Mouse (Mus musculus) intestine, embryonic 16.5 days (tissue): ENCODE data around the gene Cracr2b. TPM values are rescaled to one million over a fixed set of nuclear protein-coding genes. Genes with fewer than 3 reads are reported as not detected.

Source experiments
- ATAC-seq: fragments of 200-750 bp; cut with Nextera tagmentation; 2 replicates; pipeline ENCODE4 v1.8.0; 2017; ENCODE audit warnings: moderate TSS enrichment, moderate library complexity
- H3K27ac ChIP-seq: fragments of 300-500 bp; sonication (generic); 2 replicates; pipeline ENCODE4 v1.5.1; 2014; ENCODE audit warnings: mild to moderate bottlenecking, low read length
- H3K27me3 ChIP-seq: fragments of 300-500 bp; sonication (generic); replicated peaks from 2 replicates; pipeline ENCODE4 v1.6.1; 2014; ENCODE audit warnings: low read length, control low read depth, mixed read lengths; ENCODE audit not compliant: control insufficient read depth, insufficient read depth
- H3K36me3 ChIP-seq: fragments of 300-500 bp; sonication (generic); 2 replicates; pipeline ENCODE4 v1.6.1; 2014; ENCODE audit warnings: low read length, control low read depth; ENCODE audit not compliant: control insufficient read depth, insufficient read depth
- H3K4me1 ChIP-seq: fragments of 300-500 bp; sonication (generic); 2 replicates; pipeline ENCODE4 v1.6.1; 2014; ENCODE audit warnings: low read length, control low read depth, mixed read lengths; ENCODE audit not compliant: control insufficient read depth, insufficient read depth
- H3K4me2 ChIP-seq: fragments of 300-500 bp; sonication (generic); 2 replicates; pipeline ENCODE4 v1.6.1; 2014; ENCODE audit warnings: low read depth, low read length, control low read depth
- H3K4me3 ChIP-seq: fragments of 300-500 bp; sonication (generic); 2 replicates; pipeline ENCODE4 v1.5.1; 2014; ENCODE audit warnings: mild to moderate bottlenecking, low read length
- H3K9ac ChIP-seq: fragments of 300-500 bp; sonication (generic); 2 replicates; pipeline ENCODE4 v1.6.1; 2014; ENCODE audit warnings: low read depth, low read length
- H3K9me3 ChIP-seq: fragments of 300-500 bp; sonication (generic); 2 replicates; pipeline ENCODE4 v1.6.1; 2016; ENCODE audit warnings: low read length, control low read depth; ENCODE audit not compliant: control insufficient read depth
- WGBS: fragments of 180-500 bp; shearing (Covaris S2); extraction: QIAGEN DNeasy Blood & Tissue Kit; methylation state at CpG from one replicate; pipeline ENCODE4 v1.1.7; 2014; 5-methylcytosine and 5-hydroxymethylcytosine counted together
- polyA plus RNA-seq: library from polyadenylated mRNA; unstranded; fragments of >200 nt; fragmentation: Nextera tagmentation; extraction: Ambion mirVana; gene quantifications from 2 replicates; pipeline ENCODE4 v1.2.1, GENCODE M21; 2015

The Cracr2b gene
- polyA plus RNA-seq, 1 experiment from 2014 or later: 21.0 TPM

- 89% methylated on average over 1 of the region's 1 CpGs for WGBS
- Histone ChIP-seq H3K27me3 (no peaks in the 10 kb centered on the region), H3K36me3 (peaks cover 7% of the 10 kb centered on the region; the same call in 1 of the 2 replicates), H3K9me3 (no peaks in the 10 kb centered on the region), H3K9ac (no peak overlapping the region), H3K4me2 (no peak overlapping the region), H3K4me3 (no peak overlapping the region), H3K27ac (0 out of 2 replicates have a peak overlapping the region, but pooled peaks have one; percentile 15), H3K4me1 (peaks cover 40% of the 10 kb centered on the region)
- no peak for ATAC-seq
Observed at GRCm38 (mm10) chr7:141471236-141471635, 10.3 kb downstream of the Cracr2b start.

- Histone ChIP-seq H3K4me3 (no peak overlapping the region), H3K4me1 (peaks cover 43% of the 10 kb centered on the region), H3K36me3 (peaks cover 7% of the 10 kb centered on the region; the same call in 1 of the 2 replicates), H3K9me3 (no peaks in the 10 kb centered on the region), H3K4me2 (no peak overlapping the region), H3K27ac (no peak overlapping the region), H3K27me3 (no peaks in the 10 kb centered on the region), H3K9ac (no peak overlapping the region)
- 71% methylated on average over 6 of the region's 6 CpGs for WGBS
- no peak for ATAC-seq
Observed at GRCm38 (mm10) chr7:141472226-141472625, 11.3 kb downstream of the Cracr2b start.

GRCm38 (mm10) chr7:141472763-141473162 lies 11.9 kb downstream of the Cracr2b start:
- Histone ChIP-seq H3K36me3 (peaks cover 7% of the 10 kb centered on the region; the same call in 1 of the 2 replicates), H3K27me3 (no peaks in the 10 kb centered on the region), H3K4me1 (peaks cover 48% of the 10 kb centered on the region), H3K9me3 (no peaks in the 10 kb centered on the region), H3K4me3 (no peak overlapping the region), H3K4me2 (no peak overlapping the region), H3K27ac (no peak overlapping the region), H3K9ac (no peak overlapping the region)
- WGBS: 87% methylated on average over 6 of the region's 6 CpGs
- ATAC-seq: no peak

GRCm38 (mm10) chr7:141474160-141474559 lies 13.3 kb downstream of the Cracr2b start:
- whole genome bisulfite sequencing: 7% methylated on average over 5 of the region's 5 CpGs
- Histone ChIP-seq H3K27ac (no peak overlapping the region), H3K4me2 (peak overlapping the region; percentile 93), H3K36me3 (peaks cover 7% of the 10 kb centered on the region; the same call in 1 of the 2 replicates), H3K4me3 (peak overlapping the region; percentile 88), H3K9me3 (no peaks in the 10 kb centered on the region), H3K27me3 (no peaks in the 10 kb centered on the region), H3K9ac (peak overlapping the region; percentile 90), H3K4me1 (peaks cover 45% of the 10 kb centered on the region)
- ATAC-seq: no peak

- H3K9ac ChIP-seq: peak within 1 kb of the TSS; percentile 90
- peak within 1 kb of the TSS; percentile 93 for H3K4me2 ChIP-seq
- H3K4me3 ChIP-seq: peak within 1 kb of the TSS; percentile 88
- peaks cover 7% of the 10 kb centered on the region; the same call in 1 of the 2 replicates for H3K36me3 ChIP-seq
- H3K9me3 ChIP-seq: no peaks in the 10 kb centered on the region
- no peaks in the 10 kb centered on the region for H3K27me3 ChIP-seq
- peak within 1 kb of the TSS; percentile 97 for H3K27ac ChIP-seq
- H3K4me1 ChIP-seq: peaks cover 40% of the 10 kb centered on the region
- WGBS: under 1% methylated on average over 87 of the region's 87 CpGs
- peak; percentile 71 for ATAC-seq
Observed at GRCm38 (mm10) chr7:141475011-141475804, 14.3 kb downstream of the Cracr2b start, which contains the start of the genes Polr2l and Tspan4. Gene Polr2l, minus strand, starts transcription at chr7:141475132. Gene Tspan4, plus strand, starts transcription at chr7:141475240.

GRCm38 (mm10) chr7:141475805-141476158 lies 14.9 kb downstream of the Cracr2b start:
- peak overlapping the region; percentile 88 for H3K4me3 ChIP-seq
- ATAC-seq: 0 out of 2 replicates have a peak, but pooled peaks have one; percentile 1
- peak overlapping the region; percentile 93 for H3K4me2 ChIP-seq
- peak overlapping the region; percentile 90 for H3K9ac ChIP-seq
- WGBS: 2% methylated on average over 12 of the region's 12 CpGs
- H3K36me3 ChIP-seq: 0 out of 2 replicates have a peak, but pooled peaks cover 2% of the 10 kb centered on the region
- no peaks in the 10 kb centered on the region for H3K27me3 ChIP-seq
- H3K4me1 ChIP-seq: peaks cover 40% of the 10 kb centered on the region
- H3K27ac ChIP-seq: peak overlapping the region; percentile 97
- no peaks in the 10 kb centered on the region for H3K9me3 ChIP-seq

- WGBS: 1% methylated on average over 17 of the region's 17 CpGs
- Histone ChIP-seq H3K4me1 (peaks cover 46% of the 10 kb centered on the region), H3K4me3 (peak overlapping the region; percentile 88)
Observed at GRCm38 (mm10) chr7:141476226-141476980, 15.5 kb downstream of the Cracr2b start.

GRCm38 (mm10) chr7:141476981-141477370 lies 16.1 kb downstream of the Cracr2b start:
- Histone ChIP-seq H3K27me3 (peaks cover 8% of the 10 kb centered on the region; the same call in 1 of the 2 replicates), H3K36me3 (no peaks in the 10 kb centered on the region), H3K4me3 (peak overlapping the region; percentile 88), H3K9ac (peak overlapping the region; percentile 61), H3K4me2 (peak overlapping the region; percentile 93), H3K4me1 (peaks cover 51% of the 10 kb centered on the region), H3K27ac (peak overlapping the region; percentile 97), H3K9me3 (no peaks in the 10 kb centered on the region)
- 24% methylated on average over 7 of the region's 7 CpGs for WGBS
- no peak for ATAC-seq

More at GRCm38 (mm10) chr7:141476226-141476980, 15.5 kb downstream of the Cracr2b start:
- peak overlapping the region; percentile 97 for H3K27ac ChIP-seq
- no peaks in the 10 kb centered on the region for H3K9me3 ChIP-seq
- H3K36me3 ChIP-seq: no peaks in the 10 kb centered on the region
- H3K9ac ChIP-seq: peak overlapping the region; percentile 90
- ATAC-seq: peak; percentile 70
- H3K27me3 ChIP-seq: peaks cover 4% of the 10 kb centered on the region; the same call in 1 of the 2 replicates
- H3K4me2 ChIP-seq: peak overlapping the region; percentile 93
